In the genomic region with DNA sequence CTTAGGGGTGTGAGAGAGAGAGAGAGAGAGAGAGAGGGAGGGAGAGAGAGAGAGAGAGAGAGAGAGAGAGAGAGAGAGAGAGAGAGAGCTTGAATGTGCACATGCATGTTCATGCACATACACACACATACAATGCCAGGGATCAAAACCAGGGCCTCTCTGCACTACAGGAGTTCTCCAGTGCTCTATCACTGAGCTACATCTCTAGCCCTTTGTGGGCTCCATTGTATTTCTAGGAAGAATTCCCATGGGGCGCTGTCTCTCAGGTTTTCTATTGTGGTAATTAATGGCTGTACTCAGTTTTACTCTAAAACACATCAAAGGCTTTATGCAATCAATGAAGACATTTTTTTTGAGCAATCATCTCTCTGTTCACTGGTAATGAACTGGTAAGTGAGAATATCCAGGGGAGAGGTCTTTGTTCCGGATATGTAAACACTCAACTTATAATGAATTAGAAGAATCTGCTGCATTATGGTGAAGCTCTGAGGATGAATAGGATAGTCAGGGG, we compare ENCODE assay signal across 15 mouse cellular contexts.
"Had no signal": no experiment of that assay in that cellular context is flagged by ENCODE, and none has a peak within 500 bp of the region (broad histone marks: within the 10 kb centered on the region; RNA-seq: fewer than 3 reads in every experiment).

No protein-coding gene starts in this region.

- H3K9ac ChIP-seq: liver, embryonic 13.5 days; lung, embryonic 14.5 days; neural tube, embryonic 12.5 days; neural tube, embryonic 15.5 days had no signal

- H3K4me3 ChIP-seq: layer of hippocampus, adult 2 months; liver, embryonic 13.5 days; megakaryocyte, embryonic 14.5 days; midbrain, embryonic 10.5 days; neural tube, embryonic 12.5 days; neural tube, embryonic 15.5 days had no signal

- DNase-seq: kidney, adult 9 months; kidney, postnatal 14 days; layer of hippocampus, adult 9-11 months; liver, embryonic 13.5 days; lung, postnatal 10 days; lung, postnatal 36 days; midbrain, embryonic 14.5 days; thymus, adult 18-20 months; thymus, postnatal 36 days had no signal

- H3K27ac ChIP-seq: layer of hippocampus, adult 2 months; liver, embryonic 13.5 days; midbrain, embryonic 10.5 days; neural tube, embryonic 12.5 days; neural tube, embryonic 15.5 days had no signal

- H3K36me3 ChIP-seq: liver, embryonic 13.5 days; midbrain, embryonic 10.5 days; neural tube, embryonic 12.5 days; neural tube, embryonic 15.5 days had no signal

- H3K4me1 ChIP-seq: liver, embryonic 13.5 days; midbrain, embryonic 10.5 days; neural tube, embryonic 12.5 days had no signal

- H3K9me3 ChIP-seq: liver, embryonic 13.5 days; megakaryocyte, embryonic 14.5 days; midbrain, embryonic 10.5 days; neural tube, embryonic 12.5 days; neural tube, embryonic 15.5 days had no signal
